Mouse (Mus musculus): Measurements from ENCODE around the gene Golim4.

DNA sequence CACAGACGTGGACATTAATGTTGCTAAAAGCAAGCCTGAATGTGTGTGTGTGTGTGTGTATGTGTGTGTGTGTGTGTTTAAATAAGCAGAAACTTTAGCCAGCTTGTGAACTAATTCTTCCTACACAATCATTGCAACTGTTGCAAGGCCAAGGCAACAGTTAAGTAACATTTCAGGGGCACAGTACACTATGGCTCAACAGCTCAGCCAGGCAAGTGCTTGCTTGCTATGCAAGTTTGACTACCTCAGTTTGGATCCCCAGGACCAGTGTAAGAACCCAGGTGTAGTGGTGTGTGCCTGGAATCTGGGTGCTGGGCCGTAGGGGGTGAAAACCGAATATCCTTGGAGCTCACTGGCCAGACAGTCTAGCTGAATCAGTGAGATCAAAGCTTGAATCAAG lies 2.6 kb downstream of the Golim4 start:
- TF ChIP-seq TAL1 (IDR thresholded peaks at IDR 0.05; ENCODE audit: low read length): no peak
- TF ChIP-seq GATA1 (IDR thresholded peaks at IDR 0.05; ENCODE audit: low read length): no peak

All from erythroblast, embryonic 14.5 days (primary cell).